Mouse (Mus musculus) hindlimb bud, embryonic 11.5 days (tissue): ENCODE measurements around the gene Emsy.

Experiments
- DNase-seq: peaks from one replicate; pipeline ENCODE4 v3.0.0-alpha.2; 2012; ENCODE audit warnings: low read depth, low spot score; ENCODE audit errors: extremely low spot score

Emsy gene

GRCm38 (mm10) chr7:98670831-98671230, 14.2 kb upstream of the Emsy start:
- DNase-seq = no peak

GRCm38 (mm10) chr7:98667956-98668746, 11.6 kb upstream of the Emsy start:
- DNase-seq = no peak

- no peak for DNase-seq
These were observed 9.1 kb upstream of the Emsy start for GRCm38 (mm10) chr7:98665726-98666125.

GRCm38 (mm10) chr7:98665166-98665565, 8.6 kb upstream of the Emsy start:
- no peak for DNase-seq

- no peak for DNase-seq
These were observed 677 bp downstream of the Emsy start for GRCm38 (mm10) chr7:98655681-98656530.

- DNase-seq = no peak
These were observed 4.9 kb downstream of the Emsy start for GRCm38 (mm10) chr7:98651651-98652050.

- DNase-seq = no peak
These were observed 12.3 kb downstream of the Emsy start for GRCm38 (mm10) chr7:98644238-98644637.

GRCm38 (mm10) chr7:98636607-98637006, 20.0 kb downstream of the Emsy start:
- DNase-seq = no peak

GRCm38 (mm10) chr7:98633032-98633431, 23.6 kb downstream of the Emsy start:
- no peak for DNase-seq

- no peak for DNase-seq
These were observed 26.6 kb downstream of the Emsy start for GRCm38 (mm10) chr7:98629947-98630346.

GRCm38 (mm10) chr7:98617739-98618138, 38.8 kb downstream of the Emsy start:
- DNase-seq = no peak

- DNase-seq = no peak
These were observed 43.6 kb downstream of the Emsy start for GRCm38 (mm10) chr7:98612936-98613335.

- DNase-seq = no peak
These were observed 48.1 kb downstream of the Emsy start for GRCm38 (mm10) chr7:98608520-98608919.

- DNase-seq = no peak
These were observed 49.4 kb downstream of the Emsy start for GRCm38 (mm10) chr7:98607158-98607557.

GRCm38 (mm10) chr7:98601715-98602114, 54.9 kb downstream of the Emsy start:
- no peak for DNase-seq

GRCm38 (mm10) chr7:98597402-98597801, 59.2 kb downstream of the Emsy start:
- DNase-seq = no peak

GRCm38 (mm10) chr7:98594731-98595130, 61.9 kb downstream of the Emsy start:
- DNase-seq = no peak

GRCm38 (mm10) chr7:98593276-98593675, 63.3 kb downstream of the Emsy start:
- DNase-seq = no peak

GRCm38 (mm10) chr7:98589028-98589427, 67.6 kb downstream of the Emsy start:
- DNase-seq = no peak

GRCm38 (mm10) chr7:98586313-98586712, 70.3 kb downstream of the Emsy start:
- DNase-seq = no peak

GRCm38 (mm10) chr7:98584555-98584954, 72.0 kb downstream of the Emsy start:
- no peak for DNase-seq

GRCm38 (mm10) chr7:98581266-98581665, 75.3 kb downstream of the Emsy start:
- DNase-seq = no peak
